Mouse (Mus musculus) heart, postnatal 10 days (tissue): Measurements from ENCODE around the gene Pdyn. TPM values are rescaled to one million over a fixed set of nuclear protein-coding genes. Genes with fewer than 3 reads are reported as not detected.
A peak's percentile ranks its signal among the peaks of the same experiment; 100 is the strongest.

Experiments used
- DNase-seq, 2 experiments: peaks; one replicate each; pipeline ENCODE4 v3.0.0; 2021
- intact Hi-C: fragments of 180-260 bp; cut with DNase I; formaldehyde crosslinking; loops from one replicate; pipeline ENCODE4 v1.15.1; 2025
- total RNA-seq, 2 experiments: library from RNA; stranded (reverse); gene quantifications; 2 replicates each; pipeline ENCODE4 v1.2.3; 2021

The Pdyn gene
- total RNA-seq, 2 experiments from 2014 or later = not detected

- intact Hi-C loops = no loop called here
- no peak for DNase-seq
Measured at GRCm38 (mm10) chr2:129655033-129655432, 44.6 kb downstream of the Pdyn start.

- intact Hi-C loops = no loop called here
- DNase-seq = peak; percentile 19 to 36
Measured at GRCm38 (mm10) chr2:129654233-129654950, 45.3 kb downstream of the Pdyn start.

- DNase-seq = no peak
- intact Hi-C loops = no loop called here
Measured at GRCm38 (mm10) chr2:129653632-129654031, 46.0 kb downstream of the Pdyn start.

- peak; percentile 35 to 48 for DNase-seq
- intact Hi-C loops = no loop called here
Measured at GRCm38 (mm10) chr2:129652616-129653015, 47.0 kb downstream of the Pdyn start.

Other genes with a start within 250 kb of the Pdyn start
- gene F830045P16Rik, start 163.2 kb downstream of the Pdyn start, total RNA-seq = not detected
- 10 to 100 TPM; 22.9 to 28.6 TPM for gene Sirpa, start 107.0 kb downstream of the Pdyn start, total RNA-seq
- 10 to 100 TPM; 16.6 to 17.3 TPM for gene Stk35, start 100.7 kb upstream of the Pdyn start, total RNA-seq